Mouse (Mus musculus) midbrain, embryonic 14.5 days (tissue): ENCODE measurements around the gene Tspan4. TPM values are rescaled to one million over a fixed set of nuclear protein-coding genes. Genes with fewer than 3 reads are reported as not detected.
"Not testable (repeated sequence)": the region's sequence is repeated elsewhere in the genome, so short reads cannot be mapped to it uniquely, and the experiment has no call there.

ENCODE experiments used
- ATAC-seq: fragments of 200-750 bp; cut with Nextera tagmentation; 2 replicates; pipeline ENCODE4 v1.8.0; 2017; ENCODE audit warnings: moderate number of reproducible peaks, moderate library complexity; ENCODE audit not compliant: low FRiP score, low TSS enrichment
- DNase-seq: peaks from one replicate; pipeline ENCODE4 v3.0.0-alpha.2; 2015
- H3K27ac ChIP-seq: fragments of 300-500 bp; sonication (generic); replicated peaks from 2 replicates; pipeline ENCODE4 v1.5.1; 2014; ENCODE audit warnings: mild to moderate bottlenecking, low read depth, low read length, moderate library complexity
- H3K27me3 ChIP-seq: fragments of 300-500 bp; sonication (generic); 2 replicates; pipeline ENCODE4 v1.6.1; 2014; ENCODE audit warnings: low read length, control low read depth, mixed read lengths; ENCODE audit not compliant: control insufficient read depth, insufficient read depth
- H3K36me3 ChIP-seq: fragments of 300-500 bp; sonication (generic); 2 replicates; pipeline ENCODE4 v1.6.1; 2014; ENCODE audit warnings: low read length, control low read depth; ENCODE audit not compliant: control insufficient read depth, insufficient read depth
- H3K4me1 ChIP-seq: fragments of 300-500 bp; sonication (generic); 2 replicates; pipeline ENCODE4 v1.6.1; 2014; ENCODE audit warnings: mild to moderate bottlenecking, antibody characterized with exemption, low read length, control low read depth; ENCODE audit not compliant: control insufficient read depth, insufficient read depth
- H3K4me2 ChIP-seq: fragments of 300-500 bp; sonication (generic); 2 replicates; pipeline ENCODE4 v1.6.1; 2014; ENCODE audit warnings: mild to moderate bottlenecking, low read length, moderate library complexity
- H3K4me3 ChIP-seq: fragments of 300-500 bp; sonication (generic); replicated peaks from 2 replicates; pipeline ENCODE4 v1.5.1; 2014; ENCODE audit warnings: low read depth, low read length
- H3K9ac ChIP-seq: fragments of 300-500 bp; sonication (generic); replicated peaks from 2 replicates; pipeline ENCODE4 v1.6.1; 2014; ENCODE audit warnings: mild to moderate bottlenecking, low read length, moderate library complexity
- H3K9me3 ChIP-seq: fragments of 300-500 bp; sonication (generic); 2 replicates; pipeline ENCODE4 v1.6.1; 2016; ENCODE audit warnings: low read length, control low read depth, mixed read lengths; ENCODE audit not compliant: control insufficient read depth
- WGBS: fragments of 180-500 bp; shearing (Covaris S2); extraction: QIAGEN DNeasy Blood & Tissue Kit; methylation state at CpG from one replicate; pipeline ENCODE4 v1.1.7; 2014; 5-methylcytosine and 5-hydroxymethylcytosine counted together
- polyA plus RNA-seq: library from polyadenylated mRNA; unstranded; fragments of >200 nt; fragmentation: Nextera tagmentation; extraction: Ambion mirVana; gene quantifications from 2 replicates; pipeline ENCODE4 v1.2.1, GENCODE M21; 2014

Gene Tspan4
- polyA plus RNA-seq, 1 experiment from 2014 or later = 35.2 TPM

DNA sequence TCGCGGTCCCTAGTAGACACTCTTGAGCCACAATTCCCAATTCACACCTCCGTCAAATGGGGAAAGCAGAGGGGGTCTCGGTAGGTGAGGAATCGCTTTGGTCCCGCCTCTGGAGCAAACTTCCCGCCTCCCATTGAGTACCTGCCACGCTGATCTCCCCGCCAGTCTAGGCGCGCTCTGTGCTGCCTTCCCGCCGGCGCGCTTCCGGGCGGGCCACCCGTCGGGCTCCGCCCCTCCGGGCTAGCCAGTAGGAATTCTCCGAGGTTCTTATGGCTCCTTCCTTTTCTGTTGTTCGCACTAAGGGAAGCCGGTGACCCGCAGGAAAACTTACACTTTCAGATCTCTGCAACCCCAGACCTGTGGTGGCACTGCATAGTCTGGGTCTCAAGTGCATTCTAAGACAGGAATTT is 31.2 kb upstream of the Tspan4 start, which contains the start of gene Pidd1:
TSS of gene Pidd1 (minus strand) at position 198 of the 410 bp plus-strand sequence.
- under 1% methylated on average over 25 of the region's 25 CpGs for WGBS
- H3K9me3 ChIP-seq = no peaks in the 10 kb centered on the region
- H3K4me3 ChIP-seq = peak within 1 kb of the TSS; percentile 29
- peak within 1 kb of the TSS; percentile 35; the same call in 1 of the 2 replicates for H3K9ac ChIP-seq
- H3K27me3 ChIP-seq = no peaks in the 10 kb centered on the region
- peak within 1 kb of the TSS; percentile 59 for H3K4me2 ChIP-seq
- no peak within 1 kb of the TSS for H3K27ac ChIP-seq
- peaks cover 5% of the 10 kb centered on the region for H3K36me3 ChIP-seq
- ATAC-seq (no peak), DNase-seq (peak; percentile 79)
- peaks cover 20% of the 10 kb centered on the region for H3K4me1 ChIP-seq

DNA sequence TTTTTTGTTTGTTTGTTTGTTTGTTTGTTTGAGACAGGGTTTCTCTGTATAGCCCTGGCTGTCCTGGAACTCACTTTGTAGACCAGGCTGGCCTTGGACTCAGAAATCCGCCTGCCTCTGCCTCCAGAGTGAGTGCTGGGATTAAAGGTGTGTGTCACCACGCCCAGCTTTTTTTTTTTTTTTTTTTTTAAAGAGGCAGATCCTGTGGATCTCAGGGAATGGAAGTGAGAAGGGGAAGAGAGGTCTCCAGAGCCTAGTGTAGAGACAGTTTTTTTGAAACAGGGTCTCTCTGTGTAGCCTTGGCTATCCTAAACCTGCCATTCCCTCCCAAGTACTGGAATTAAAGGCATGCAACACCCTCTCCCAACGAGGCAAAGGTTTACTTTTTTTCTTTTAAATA is 28.7 kb upstream of the Tspan4 start:
- not testable (repeated sequence) for H3K9me3 ChIP-seq, H3K9ac ChIP-seq, H3K4me2 ChIP-seq, H3K27me3 ChIP-seq, ATAC-seq, H3K27ac ChIP-seq, DNase-seq, H3K4me3 ChIP-seq
- peaks cover 27% of the 10 kb centered on the region for H3K36me3 ChIP-seq
- WGBS = 83% methylated on average over 3 of the region's 3 CpGs
- H3K4me1 ChIP-seq = peaks cover 20% of the 10 kb centered on the region

- Histone ChIP-seq H3K4me2 (peak within 1 kb of the TSS; percentile 87), H3K4me3 (peak within 1 kb of the TSS; percentile 82), H3K36me3 (peaks cover 37% of the 10 kb centered on the region), H3K9ac (peak within 1 kb of the TSS; percentile 75), H3K9me3 (no peaks in the 10 kb centered on the region), H3K27me3 (no peaks in the 10 kb centered on the region), H3K4me1 (peaks cover 20% of the 10 kb centered on the region), H3K27ac (peak within 1 kb of the TSS; percentile 86)
- ATAC-seq (peak; percentile 92), DNase-seq (peak; percentile 96)
- WGBS = under 1% methylated on average over 63 of the region's 63 CpGs
Measured at GRCm38 (mm10) chr7:141447110-141447991, 27.7 kb upstream of the Tspan4 start, which contains the start of gene Rplp2. Gene Rplp2, plus strand, starts transcription at chr7:141447370.

GRCm38 (mm10) chr7:141451928-141452327 is 23.1 kb upstream of the Tspan4 start:
- Histone ChIP-seq H3K4me2 (no peak overlapping the region), H3K27me3 (no peaks in the 10 kb centered on the region), H3K36me3 (peaks cover 37% of the 10 kb centered on the region), H3K9me3 (no peaks in the 10 kb centered on the region), H3K4me1 (peaks cover 20% of the 10 kb centered on the region), H3K9ac (no peak overlapping the region), H3K4me3 (no peak overlapping the region), H3K27ac (no peak overlapping the region)
- DNase-seq (no peak), ATAC-seq (no peak)

DNA sequence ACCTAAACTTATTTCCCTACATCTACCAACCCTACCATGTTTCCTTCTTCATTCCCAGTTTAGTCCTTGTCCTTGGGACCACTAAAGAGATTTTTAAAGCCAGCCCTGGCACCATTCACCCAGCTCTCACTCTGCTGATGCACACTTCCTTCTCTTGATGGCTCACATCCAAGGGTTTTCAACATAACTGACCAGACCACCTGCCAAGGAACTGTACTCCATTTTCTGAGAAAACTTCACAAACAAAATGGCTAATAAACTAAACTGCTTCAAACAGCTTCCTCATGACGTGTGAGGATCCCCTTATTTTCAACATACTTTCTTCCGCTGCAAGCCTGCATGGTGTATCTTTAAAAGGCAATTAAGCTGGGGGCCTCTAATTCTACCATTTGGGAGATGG is 21.4 kb upstream of the Tspan4 start:
- Histone ChIP-seq H3K4me2 (no peak overlapping the region), H3K4me3 (no peak overlapping the region), H3K9me3 (no peaks in the 10 kb centered on the region), H3K9ac (no peak overlapping the region), H3K27me3 (no peaks in the 10 kb centered on the region), H3K27ac (no peak overlapping the region), H3K36me3 (peaks cover 36% of the 10 kb centered on the region), H3K4me1 (peaks cover 13% of the 10 kb centered on the region)
- no peak for DNase-seq
- ATAC-seq = no peak
- 86% methylated on average over 2 of the region's 2 CpGs for WGBS

DNA sequence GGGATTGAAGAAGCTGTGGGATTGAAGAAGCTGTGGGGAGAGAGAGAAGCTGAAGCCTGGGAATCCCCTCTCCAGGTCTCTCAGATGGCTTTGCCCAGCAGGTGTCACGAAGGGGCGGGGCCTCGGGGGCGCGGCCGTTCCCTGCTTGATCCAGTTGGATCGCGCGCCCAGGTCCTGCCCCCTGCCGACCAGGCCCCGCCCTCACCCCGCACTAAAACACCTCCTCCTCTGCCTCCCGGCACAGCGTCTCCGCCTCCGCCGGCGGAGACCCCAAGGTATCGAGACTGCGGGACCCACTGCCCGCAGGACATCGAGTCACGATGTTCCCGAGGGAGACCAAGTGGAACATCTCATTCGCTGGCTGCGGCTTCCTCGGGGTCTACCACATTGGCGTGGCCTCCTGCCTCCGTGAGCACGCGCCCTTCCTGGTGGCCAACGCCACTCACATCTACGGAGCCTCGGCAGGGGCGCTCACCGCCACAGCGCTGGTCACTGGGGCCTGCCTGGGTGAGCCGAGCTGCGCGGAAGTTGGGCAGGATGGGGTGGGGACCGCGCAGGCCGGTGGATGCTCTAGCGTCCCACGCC is 20.0 kb upstream of the Tspan4 start, which contains the start of gene Pnpla2:
TSS of gene Pnpla2 (plus strand) at position 232 of the 585 bp plus-strand sequence.
- peaks cover 37% of the 10 kb centered on the region for H3K36me3 ChIP-seq
- H3K9me3 ChIP-seq = no peaks in the 10 kb centered on the region
- ATAC-seq (peak; percentile 77), DNase-seq (peak; percentile 92)
- peak within 1 kb of the TSS; percentile 64 for H3K9ac ChIP-seq
- under 1% methylated on average over 45 of the region's 45 CpGs for WGBS
- peaks cover 1% of the 10 kb centered on the region; the same call in 1 of the 2 replicates for H3K27me3 ChIP-seq
- H3K4me3 ChIP-seq = peak within 1 kb of the TSS; percentile 61
- H3K27ac ChIP-seq = peak within 1 kb of the TSS; percentile 64
- peaks cover 11% of the 10 kb centered on the region; the same call in 1 of the 2 replicates for H3K4me1 ChIP-seq
- peak within 1 kb of the TSS; percentile 96 for H3K4me2 ChIP-seq

DNA sequence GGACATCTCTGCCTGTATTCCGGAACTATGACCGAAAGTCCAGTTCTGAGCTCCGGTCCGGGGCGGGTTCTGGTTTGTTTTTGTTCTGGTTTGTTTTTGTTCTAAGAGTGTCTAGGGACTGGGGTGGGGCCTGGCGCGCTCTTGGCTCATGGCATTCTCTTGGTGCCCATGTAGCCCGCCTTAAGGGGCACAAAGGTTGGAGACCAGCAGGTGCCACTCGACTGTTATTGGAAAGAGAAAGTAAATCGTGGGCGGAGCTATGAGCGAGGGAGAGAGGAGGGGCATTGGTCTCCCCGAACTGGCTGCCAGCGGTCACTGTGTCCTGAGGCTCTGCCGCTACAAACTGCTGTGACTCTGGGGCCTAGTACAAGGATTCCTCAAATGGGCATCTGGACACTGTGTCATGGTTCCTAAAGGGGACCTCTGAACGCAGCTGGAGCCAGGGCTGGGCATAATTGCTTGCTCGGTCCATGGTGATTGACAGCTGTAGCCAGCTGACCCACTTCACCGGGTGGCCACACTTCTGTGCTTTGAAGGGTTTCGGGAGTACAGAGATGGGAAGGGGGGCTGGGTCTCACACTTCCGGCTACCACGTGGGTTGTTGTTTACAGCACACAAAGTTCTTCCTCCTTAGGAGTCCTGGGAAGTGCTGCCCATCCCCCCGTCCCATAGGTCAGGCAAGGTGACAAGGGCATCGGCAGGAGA is 19.3 kb upstream of the Tspan4 start:
- WGBS = 2% methylated on average over 23 of the region's 23 CpGs
- DNase-seq = peak; percentile 67

DNA sequence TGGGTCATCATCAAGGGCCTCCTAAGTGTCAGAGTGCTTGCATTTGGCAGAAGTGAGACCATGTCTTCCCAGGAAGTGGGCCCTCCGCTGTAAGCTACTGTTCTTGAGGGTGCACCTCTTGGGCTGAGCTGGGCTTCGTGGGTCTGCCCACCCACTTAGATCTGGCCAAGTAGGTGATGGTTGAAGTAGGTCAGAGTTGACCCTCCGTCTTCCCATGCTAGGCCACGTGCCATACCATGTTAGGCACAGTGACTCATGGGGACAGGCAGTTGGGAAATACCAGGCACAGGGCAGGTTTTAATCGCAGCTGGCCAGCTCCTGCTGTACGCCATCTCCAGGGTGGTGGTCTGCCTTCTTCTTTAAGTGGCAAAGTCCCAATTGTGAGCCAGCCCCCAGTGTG is 18.3 kb upstream of the Tspan4 start:
- WGBS = 92% methylated on average over 6 of the region's 6 CpGs
- Histone ChIP-seq H3K4me2 (peak overlapping the region; percentile 96; the same call in 1 of the 2 replicates), H3K36me3 (peaks cover 20% of the 10 kb centered on the region), H3K4me1 (peaks cover 11% of the 10 kb centered on the region; the same call in 1 of the 2 replicates), H3K27me3 (peaks cover 18% of the 10 kb centered on the region), H3K27ac (no peak overlapping the region), H3K4me3 (no peak overlapping the region), H3K9ac (no peak overlapping the region), H3K9me3 (no peaks in the 10 kb centered on the region)
- no peak for ATAC-seq
- DNase-seq = no peak

More for the DNA sequence above, 19.3 kb upstream of the Tspan4 start:
- peak overlapping the region; percentile 96 for H3K4me2 ChIP-seq
- peaks cover 8% of the 10 kb centered on the region for H3K27me3 ChIP-seq
- peak overlapping the region; percentile 64 for H3K27ac ChIP-seq
- H3K4me1 ChIP-seq = peaks cover 11% of the 10 kb centered on the region; the same call in 1 of the 2 replicates
- H3K4me3 ChIP-seq = peak overlapping the region; percentile 61
- H3K9me3 ChIP-seq = no peaks in the 10 kb centered on the region
- peaks cover 29% of the 10 kb centered on the region for H3K36me3 ChIP-seq
- peak overlapping the region; percentile 64 for H3K9ac ChIP-seq
- ATAC-seq = peak; percentile 31; the same call in 1 of the 2 replicates
